Mouse (Mus musculus) gastrocnemius, adult 18-20 months (tissue): ENCODE results near the gene Klk1b21. TPM values are rescaled to one million over a fixed set of nuclear protein-coding genes. Genes with fewer than 3 reads are reported as not detected.
"Not testable (repeated sequence)": the region's sequence is repeated elsewhere in the genome, so short reads cannot be mapped to it uniquely, and the experiment has no call there.

ENCODE experiments used
- DNase-seq: peaks from one replicate; pipeline ENCODE4 v3.0.0; 2021; ENCODE audit warnings: low spot score
- long read RNA-seq, 2 experiments: library from polyadenylated mRNA; stranded (forward); transcript quantifications; one replicate each; pipeline ENCODE4 v2.0.0; 2021
- total RNA-seq, 2 experiments: library from RNA; stranded (reverse); gene quantifications; 2 replicates each; pipeline ENCODE4 v1.2.3; 2021

The Klk1b21 gene
- total RNA-seq: not detected
- long read RNA-seq, experiment 1: 0 reads
- long read RNA-seq, experiment 2: 0 reads

DNA sequence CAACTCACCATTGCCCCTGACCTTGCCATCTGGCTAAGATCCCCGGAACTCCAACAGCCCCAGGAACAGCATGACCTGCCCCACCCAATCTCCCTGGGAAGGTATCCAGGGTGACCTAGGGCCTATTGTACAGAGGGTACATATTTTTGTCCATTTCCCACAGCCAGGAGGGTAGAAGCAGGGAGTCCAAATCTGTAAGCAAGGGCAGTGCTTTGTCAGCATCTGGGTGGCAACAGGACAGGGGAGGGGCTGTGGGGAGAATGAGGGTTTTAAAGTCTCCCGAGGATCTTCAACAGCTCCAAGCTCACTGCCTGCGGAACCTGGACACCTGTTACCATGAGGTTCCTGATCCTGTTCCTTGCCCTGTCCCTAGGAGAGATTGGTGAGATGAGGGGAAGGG lies at the start of gene Klk1b21:
Gene Klk1b21 (plus strand): TSS at position 301 of the 400 bp plus-strand sequence.
- not testable (repeated sequence) for DNase-seq

DNA sequence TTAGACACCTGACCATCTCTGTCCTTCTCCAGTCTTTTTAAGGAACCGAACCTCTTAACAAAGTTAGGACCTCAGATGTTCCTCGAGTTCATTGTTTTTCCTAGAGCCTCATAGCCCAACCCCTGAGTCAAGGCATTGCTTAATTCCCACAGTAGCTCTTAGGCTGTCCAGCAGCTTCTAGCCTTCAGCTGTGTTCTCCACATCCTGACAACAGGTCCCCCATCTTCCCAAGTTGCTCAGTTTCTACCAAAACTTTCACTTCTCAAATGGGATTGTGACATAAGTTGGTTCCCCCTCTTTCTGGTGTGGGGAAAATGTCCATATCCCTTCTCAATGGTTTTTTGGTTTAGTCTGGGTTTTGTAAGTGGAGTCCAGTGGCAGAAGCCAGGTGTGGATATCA lies 30.0 kb upstream of the Klk1b21 start:
- DNase-seq: no peak

DNA sequence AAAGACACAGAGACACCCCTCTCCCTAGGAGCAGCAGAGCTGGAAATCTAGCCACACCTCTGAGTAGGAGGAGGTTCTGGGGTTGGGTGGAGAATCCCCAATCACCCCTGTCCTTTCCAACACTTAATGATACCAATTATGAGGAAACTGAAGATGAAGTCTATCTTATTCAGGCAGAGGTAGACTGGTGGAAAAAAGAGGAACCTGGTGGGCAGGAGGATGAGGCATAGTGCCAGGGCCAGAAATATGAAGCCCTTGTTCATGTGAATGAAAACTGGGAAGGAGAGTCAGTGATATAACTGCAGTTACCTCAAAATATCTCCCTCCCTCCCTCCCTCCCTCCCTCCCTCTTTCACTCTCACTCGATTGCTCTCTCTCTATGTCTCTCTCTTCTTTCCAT lies 24.4 kb upstream of the Klk1b21 start:
- DNase-seq: no peak

DNA sequence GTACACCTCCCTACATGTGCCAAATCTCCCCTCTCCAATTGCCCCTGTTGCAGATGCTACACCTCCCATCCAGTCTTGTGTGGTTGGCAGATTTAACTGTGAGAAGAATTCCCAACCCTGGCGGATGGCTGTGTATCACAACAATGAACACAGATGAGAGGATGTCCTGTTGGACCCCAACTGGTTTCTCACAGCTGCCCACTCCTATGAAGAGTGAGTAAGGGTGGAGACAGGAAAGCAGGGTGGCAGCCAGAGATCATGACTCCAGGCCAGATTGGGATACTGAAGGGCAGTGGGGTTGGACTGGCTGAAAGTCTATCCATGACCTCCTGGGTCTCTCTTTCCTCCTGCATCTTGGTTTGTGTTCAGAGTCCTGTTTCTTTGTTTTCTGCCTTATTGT lies 6.0 kb upstream of the Klk1b21 start:
- DNase-seq: no peak

DNA sequence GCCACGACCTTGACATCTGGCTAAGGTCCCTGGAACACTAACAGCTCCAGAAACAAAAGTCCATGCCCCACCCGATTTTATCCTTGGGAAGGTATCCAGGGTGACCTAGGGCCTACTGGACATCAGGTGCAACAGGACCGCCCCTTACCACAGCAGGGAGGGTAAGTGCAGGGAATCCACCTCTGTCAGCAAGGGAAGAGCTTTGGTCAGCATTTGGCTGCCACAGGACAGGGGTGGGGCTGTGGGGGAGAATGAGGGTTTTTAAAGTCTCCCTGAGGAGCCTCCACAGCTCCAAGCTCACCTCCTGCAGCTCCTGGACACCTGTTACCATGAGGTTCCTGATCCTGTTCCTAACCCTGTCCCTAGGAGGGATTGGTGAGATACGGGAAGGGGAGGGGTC lies 10.2 kb downstream of the Klk1b21 start, which contains the start of gene Klk1b22:
Gene Klk1b22 (plus strand): TSS at position 301 of the 400 bp plus-strand sequence.
- no peak for DNase-seq

DNA sequence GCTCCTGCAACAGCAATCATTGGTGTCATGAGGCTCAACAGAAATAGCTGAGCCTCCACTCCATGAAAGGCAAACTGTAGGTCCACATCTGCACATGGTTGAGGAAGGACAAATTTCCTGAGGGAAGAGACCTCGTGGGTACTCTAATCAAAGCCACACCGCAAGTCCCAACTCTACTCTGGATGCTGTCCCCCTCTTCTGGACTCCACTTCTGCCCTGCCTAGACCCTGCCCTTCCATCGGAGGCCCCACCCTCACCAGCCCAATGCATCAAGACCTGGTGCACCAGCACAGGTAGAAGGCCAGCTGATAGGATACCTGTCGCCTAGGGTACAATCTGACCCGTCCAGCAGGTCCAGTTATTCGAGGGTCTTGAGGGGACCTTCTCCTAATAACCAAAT lies 21.3 kb downstream of the Klk1b21 start:
- DNase-seq: no peak

DNA sequence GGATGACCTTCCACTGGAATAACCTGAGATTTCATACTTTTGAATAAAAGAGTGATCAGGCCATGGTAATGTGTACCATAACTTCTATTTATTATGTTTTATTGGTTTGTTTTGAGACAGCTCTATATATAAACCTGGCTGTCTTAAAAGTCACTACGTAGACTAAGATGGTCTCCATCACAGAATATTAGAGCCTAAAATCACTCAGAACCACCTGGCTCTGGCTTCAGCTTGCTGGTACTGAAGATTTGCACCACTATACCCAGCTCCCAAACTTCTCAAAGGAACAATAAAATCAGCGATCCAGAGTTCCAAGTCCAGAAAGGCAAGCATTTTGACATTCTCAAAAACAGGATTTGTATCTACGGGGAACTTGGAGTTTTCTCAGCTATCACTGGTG lies 34.3 kb downstream of the Klk1b21 start, which contains the start of gene Klk1b16:
Gene Klk1b16 (plus strand): TSS at position 301 of the 400 bp plus-strand sequence.
- no peak for DNase-seq

Other genes starting within 250 kb of the Klk1b21 start
- gene Klk4, start 221.2 kb upstream of the Klk1b21 start, total RNA-seq: not detected
- not detected for gene Klk15, start 168.6 kb upstream of the Klk1b21 start, total RNA-seq
- gene Klk1b8, start 151.7 kb upstream of the Klk1b21 start, total RNA-seq: not detected
- gene Klk1b1, start 135.6 kb upstream of the Klk1b21 start, total RNA-seq: not detected
- not detected for gene Klk1b9, start 126.3 kb upstream of the Klk1b21 start, total RNA-seq
- not detected for gene Klk1b11, start 106.5 kb upstream of the Klk1b21 start, total RNA-seq
- 1 to 10 TPM in 1 of 2 experiments, under 1 TPM in 1; 0.21 to 1.1 TPM for gene Klk1b26, start 90.2 kb upstream of the Klk1b21 start, total RNA-seq
- not detected for gene Klk1b27, start 50.0 kb upstream of the Klk1b21 start, total RNA-seq
- not detected for gene Klk1b22, start 10.3 kb downstream of the Klk1b21 start, total RNA-seq
- gene Klk1b16, start 34.4 kb downstream of the Klk1b21 start, total RNA-seq: not detected
- gene Klk1b24, start 85.9 kb downstream of the Klk1b21 start, total RNA-seq: not detected
- not detected for gene Klk1b3, start 95.9 kb downstream of the Klk1b21 start, total RNA-seq
- gene Klk1b4, start 105.1 kb downstream of the Klk1b21 start, total RNA-seq: not detected
- gene Klk1b5, start 113.6 kb downstream of the Klk1b21 start, total RNA-seq: not detected
- gene Klk1, start 123.0 kb downstream of the Klk1b21 start, total RNA-seq: under 1 TPM in 1 of 2 experiments, not detected in 1; 0.71 TPM
- not detected for gene Gm36864, start 133.8 kb downstream of the Klk1b21 start, total RNA-seq
- gene 1700028J19Rik, start 144.4 kb downstream of the Klk1b21 start, total RNA-seq: not detected
- gene 2410002F23Rik, start 144.4 kb downstream of the Klk1b21 start, total RNA-seq: 1 to 10 TPM; 4.9 to 5.9 TPM
- gene Acp4, start 155.1 kb downstream of the Klk1b21 start, total RNA-seq: not detected
- not detected for gene Gm15517, start 159.1 kb downstream of the Klk1b21 start, total RNA-seq
- 1 to 10 TPM in 1 of 2 experiments, under 1 TPM in 1; 0.84 to 1.3 TPM for gene Clec11a, start 204.6 kb downstream of the Klk1b21 start, total RNA-seq
- gene Shank1, start 207.9 kb downstream of the Klk1b21 start, total RNA-seq: under 1 TPM; 0.25 to 0.36 TPM